Mouse (Mus musculus) myocyte (in vitro differentiated cells): ENCODE data around the gene Slc25a31.

Source experiments
- MYOG ChIP-seq, 3 experiments: IDR thresholded peaks; one replicate each; pipeline ENCODE4 v1.6.1; 2011; ENCODE audit warnings: control low read depth in 2 of 3, low read depth in 2 of 3, mild to moderate bottlenecking in 2 of 3; ENCODE audit not compliant: insufficient read length in 2 of 3, control insufficient read depth in 1 of 3, insufficient read depth in 1 of 3
- POLR2A ChIP-seq: IDR thresholded peaks from one replicate; pipeline ENCODE4 v1.6.1; 2011; ENCODE audit warnings: low read depth, mild to moderate bottlenecking, control low read depth, moderate library complexity; ENCODE audit not compliant: insufficient read length
- TCF12 ChIP-seq: IDR thresholded peaks from one replicate; pipeline ENCODE4 v1.6.1; 2011; ENCODE audit warnings: mild to moderate bottlenecking, control low read depth; ENCODE audit not compliant: poor library complexity, insufficient read depth, severe bottlenecking

GRCm38 (mm10) chr3:40761312-40761711 is 52.7 kb downstream of the Slc25a31 start:
- TF ChIP-seq TCF12: no peak
- no peak for TF ChIP-seq POLR2A
- TF ChIP-seq MYOG (IDR thresholded peaks at IDR 0.05; ENCODE audit: control insufficient read depth in 1 of 3, insufficient read depth in 1 of 3, insufficient read length in 2 of 3, low read depth in 2 of 3): peak in 2 of 3 experiments; percentile 48 to 67
